Mouse (Mus musculus) stomach, embryonic 16.5 days (tissue): ENCODE measurements around the gene Ift43. TPM values are rescaled to one million over a fixed set of nuclear protein-coding genes. Genes with fewer than 3 reads are reported as not detected.

Experiments
- ATAC-seq: fragments of 200-750 bp; cut with Nextera tagmentation; 2 replicates; pipeline ENCODE4 v1.8.0; 2017; ENCODE audit warnings: moderate number of reproducible peaks, moderate TSS enrichment; ENCODE audit not compliant: insufficient read depth, low FRiP score
- H3K27ac ChIP-seq: fragments of 300-500 bp; sonication (generic); 2 replicates; pipeline ENCODE4 v1.5.1; 2014; ENCODE audit warnings: low read length
- H3K27me3 ChIP-seq: fragments of 300-500 bp; sonication (generic); 2 replicates; pipeline ENCODE4 v1.6.1; 2014; ENCODE audit warnings: low read length, control low read depth, mixed read lengths; ENCODE audit not compliant: control insufficient read depth, insufficient read depth
- H3K36me3 ChIP-seq: fragments of 300-500 bp; sonication (generic); 2 replicates; pipeline ENCODE4 v1.6.1; 2014; ENCODE audit warnings: low read length; ENCODE audit not compliant: control insufficient read depth, insufficient read depth
- H3K4me1 ChIP-seq: fragments of 300-500 bp; sonication (generic); 2 replicates; pipeline ENCODE4 v1.6.1; 2014; ENCODE audit warnings: low read length, control low read depth, mixed read lengths; ENCODE audit not compliant: control insufficient read depth, insufficient read depth
- H3K4me2 ChIP-seq: fragments of 300-500 bp; sonication (generic); 2 replicates; pipeline ENCODE4 v1.6.1; 2014; ENCODE audit warnings: low read depth, low read length, mixed read lengths
- H3K4me3 ChIP-seq: fragments of 300-500 bp; sonication (generic); replicated peaks from 2 replicates; pipeline ENCODE4 v1.5.1; 2014; ENCODE audit warnings: mild to moderate bottlenecking, low read length
- H3K9ac ChIP-seq: fragments of 300-500 bp; sonication (generic); 2 replicates; pipeline ENCODE4 v1.6.1; 2014; ENCODE audit warnings: low read length
- H3K9me3 ChIP-seq: fragments of 300-500 bp; sonication (generic); replicated peaks from 2 replicates; pipeline ENCODE4 v1.6.1; 2016; ENCODE audit warnings: low read length, control low read depth; ENCODE audit not compliant: control insufficient read depth
- WGBS: fragments of 180-500 bp; shearing (Covaris S2); extraction: QIAGEN DNeasy Blood & Tissue Kit; methylation state at CpG from one replicate; pipeline ENCODE4 v1.1.7; 2014; 5-methylcytosine and 5-hydroxymethylcytosine counted together
- polyA plus RNA-seq: library from polyadenylated mRNA; unstranded; fragments of >200 nt; fragmentation: Nextera tagmentation; extraction: Ambion mirVana; gene quantifications from 2 replicates; pipeline ENCODE4 v1.2.1, GENCODE M21; 2015

Ift43 gene
- polyA plus RNA-seq, 1 experiment from 2014 or later: 54.1 TPM

DNA sequence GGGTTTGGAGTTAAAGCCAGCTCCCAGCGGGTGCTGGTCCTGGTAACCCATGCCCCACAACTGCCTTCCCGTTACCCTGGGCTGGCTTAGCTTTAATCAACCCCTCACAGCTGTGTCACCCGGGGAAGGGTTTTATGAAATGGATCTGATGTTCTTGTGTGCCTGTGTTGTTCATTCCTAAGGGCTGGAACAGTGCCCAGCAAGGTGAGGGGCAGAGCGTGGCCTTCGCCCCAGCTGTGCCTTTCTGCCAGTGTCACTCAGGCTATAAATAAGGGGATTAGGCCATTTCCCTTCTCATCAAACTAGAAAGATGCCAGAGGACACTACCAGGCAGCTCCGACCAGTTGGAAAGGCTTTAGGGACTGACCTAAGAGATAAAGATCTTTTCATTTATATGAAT, 32.5 kb upstream of the Ift43 start:
- Histone ChIP-seq H3K4me1 (no peaks in the 10 kb centered on the region), H3K27me3 (no peaks in the 10 kb centered on the region), H3K4me3 (no peak overlapping the region), H3K27ac (no peak overlapping the region), H3K9ac (no peak overlapping the region), H3K4me2 (no peak overlapping the region), H3K9me3 (no peaks in the 10 kb centered on the region), H3K36me3 (no peaks in the 10 kb centered on the region)
- no peak for ATAC-seq
- WGBS: 80% methylated on average over 6 of the region's 6 CpGs

DNA sequence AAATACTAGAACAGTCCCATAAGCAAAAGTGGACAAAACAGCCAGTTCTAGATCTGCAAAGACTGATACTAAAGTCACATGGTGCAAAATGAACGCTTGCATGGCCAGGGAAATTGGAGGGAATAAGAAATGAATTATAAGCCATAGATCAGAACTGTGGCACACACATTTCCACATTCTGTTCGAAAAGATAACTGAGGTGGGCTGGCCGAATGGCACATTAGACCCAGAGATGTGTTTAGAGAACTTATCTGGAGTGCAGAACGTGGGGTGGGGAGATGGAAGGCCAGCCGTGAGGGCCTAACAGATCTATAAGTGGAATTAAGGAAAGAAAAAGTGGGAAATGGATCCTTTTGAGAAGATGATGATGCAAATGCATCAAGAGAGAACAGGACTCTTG, 30.9 kb upstream of the Ift43 start:
- Histone ChIP-seq H3K27me3 (no peaks in the 10 kb centered on the region), H3K9me3 (no peaks in the 10 kb centered on the region), H3K4me1 (no peaks in the 10 kb centered on the region), H3K27ac (no peak overlapping the region), H3K4me2 (no peak overlapping the region), H3K4me3 (no peak overlapping the region), H3K9ac (no peak overlapping the region), H3K36me3 (no peaks in the 10 kb centered on the region)
- 80% methylated on average over 5 of the region's 5 CpGs for WGBS
- ATAC-seq: no peak

DNA sequence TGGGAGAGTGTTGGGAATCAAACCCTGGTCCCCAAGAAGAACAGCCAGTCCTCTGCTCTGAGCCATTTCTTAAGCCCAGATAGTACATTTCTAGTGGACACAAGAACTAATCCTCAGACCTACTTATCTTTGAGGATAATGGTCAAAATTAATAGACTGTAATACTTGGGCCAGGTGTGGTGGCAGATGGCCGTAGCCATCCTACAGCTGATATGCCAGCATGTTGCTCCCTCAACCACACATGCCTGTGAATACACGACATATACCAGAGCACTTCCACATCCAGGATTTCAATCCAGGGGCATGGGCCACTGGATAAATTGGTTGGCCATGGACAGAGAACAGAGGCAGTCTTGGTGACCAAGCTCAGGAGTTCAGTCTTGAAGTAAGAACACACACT, 27.0 kb upstream of the Ift43 start:
- Histone ChIP-seq H3K36me3 (no peaks in the 10 kb centered on the region), H3K4me2 (no peak overlapping the region), H3K9ac (no peak overlapping the region), H3K9me3 (no peaks in the 10 kb centered on the region), H3K4me3 (no peak overlapping the region), H3K27me3 (no peaks in the 10 kb centered on the region), H3K4me1 (no peaks in the 10 kb centered on the region), H3K27ac (no peak overlapping the region)
- 89% methylated on average over 2 of the region's 2 CpGs for WGBS
- no peak for ATAC-seq

DNA sequence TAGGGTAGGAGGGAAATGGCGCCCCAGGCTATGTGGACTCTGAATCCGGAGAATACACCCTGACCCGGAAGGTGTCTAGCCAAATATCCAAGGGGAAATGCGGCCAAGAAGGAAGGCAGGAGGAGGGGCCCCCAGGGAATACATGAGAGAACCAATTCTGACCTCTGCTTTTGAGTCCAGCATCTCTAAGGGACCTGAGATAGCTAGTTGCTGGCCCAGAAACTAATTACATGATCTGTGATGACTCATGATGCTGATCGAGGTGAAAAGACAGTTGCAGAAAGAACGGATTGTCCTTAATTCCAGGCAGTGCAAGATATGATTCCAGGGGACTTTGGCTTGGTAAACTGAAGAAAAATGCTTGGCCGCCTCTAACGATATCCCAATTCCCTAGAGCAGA, 25.4 kb upstream of the Ift43 start:
- 88% methylated on average over 8 of the region's 8 CpGs for WGBS
- no peaks in the 10 kb centered on the region; the same call in 1 of the 2 replicates for H3K36me3 ChIP-seq
- no peak for ATAC-seq
- no peak overlapping the region for H3K27ac ChIP-seq
- no peaks in the 10 kb centered on the region for H3K27me3 ChIP-seq
- no peaks in the 10 kb centered on the region for H3K9me3 ChIP-seq
- no peaks in the 10 kb centered on the region for H3K4me1 ChIP-seq
- no peak overlapping the region for H3K4me3 ChIP-seq
- no peak overlapping the region for H3K9ac ChIP-seq
- H3K4me2 ChIP-seq: no peak overlapping the region

DNA sequence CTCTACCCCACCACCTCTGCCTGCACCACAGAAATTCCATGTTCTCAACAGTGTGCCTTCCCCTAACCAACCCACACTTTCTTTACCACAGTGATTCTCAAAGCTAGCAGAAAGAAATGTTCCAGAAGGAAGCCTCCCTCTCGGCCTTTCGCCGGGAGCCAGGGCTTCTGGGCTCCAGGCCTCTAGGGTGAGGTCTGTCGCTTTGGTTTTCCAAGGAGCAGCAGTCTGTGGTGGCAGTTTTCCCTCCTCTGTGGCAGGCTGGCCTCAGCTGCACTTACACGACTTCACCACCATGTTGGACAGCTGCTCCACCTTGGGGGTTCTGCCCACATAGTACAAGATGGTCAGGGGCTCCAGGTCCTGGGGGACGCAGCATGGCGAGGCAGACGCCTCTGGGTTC, 24.8 kb upstream of the Ift43 start:
- Histone ChIP-seq H3K4me1 (no peaks in the 10 kb centered on the region), H3K4me3 (no peak overlapping the region), H3K27ac (no peak overlapping the region), H3K9me3 (no peaks in the 10 kb centered on the region), H3K27me3 (no peaks in the 10 kb centered on the region), H3K4me2 (no peak overlapping the region), H3K9ac (no peak overlapping the region), H3K36me3 (no peaks in the 10 kb centered on the region; the same call in 1 of the 2 replicates)
- WGBS: 85% methylated on average over 8 of the region's 8 CpGs
- no peak for ATAC-seq

DNA sequence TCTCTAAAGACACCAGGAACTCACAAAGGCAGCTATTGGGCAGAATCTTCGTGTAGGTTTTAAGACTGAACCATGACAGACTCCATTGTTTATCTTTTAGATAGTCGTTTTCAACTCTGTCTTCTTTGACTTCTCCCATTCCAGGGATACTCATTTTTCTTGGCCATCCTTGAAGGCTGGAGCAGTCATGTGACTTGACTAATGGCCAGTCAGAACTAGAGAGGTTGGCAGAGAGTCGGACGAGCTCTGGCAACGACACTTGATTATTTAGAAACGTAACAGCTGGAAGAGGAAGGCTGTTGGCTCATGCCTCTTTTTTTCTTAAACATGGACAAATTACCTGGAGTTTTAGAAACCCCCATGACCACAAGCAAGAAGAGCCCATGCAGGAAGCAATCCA, 23.0 kb upstream of the Ift43 start:
- Histone ChIP-seq H3K4me1 (no peaks in the 10 kb centered on the region), H3K4me2 (no peak overlapping the region), H3K4me3 (no peak overlapping the region), H3K36me3 (no peaks in the 10 kb centered on the region; the same call in 1 of the 2 replicates), H3K27me3 (no peaks in the 10 kb centered on the region), H3K9ac (no peak overlapping the region), H3K27ac (no peak overlapping the region), H3K9me3 (no peaks in the 10 kb centered on the region)
- WGBS: 48% methylated on average over 6 of the region's 6 CpGs
- no peak for ATAC-seq

DNA sequence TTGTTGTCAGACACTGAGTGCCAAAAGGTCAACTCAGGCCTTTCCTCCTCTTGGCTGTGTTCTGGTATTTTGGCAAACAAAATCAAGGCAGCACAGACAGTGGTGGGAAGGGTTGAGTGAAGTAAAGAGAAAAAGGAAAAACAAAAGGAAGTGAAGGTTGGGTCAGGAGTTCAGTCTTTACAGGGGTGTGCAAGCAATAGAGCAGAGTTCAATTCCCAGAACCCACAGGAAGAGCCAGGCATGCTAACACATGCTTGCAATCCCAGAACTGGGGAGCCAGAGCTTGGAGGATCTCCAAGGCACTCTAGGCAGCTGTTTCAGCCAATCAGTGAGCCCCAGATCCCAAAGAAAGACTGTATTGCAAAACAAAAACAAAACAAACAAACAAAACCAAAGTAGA, 17.5 kb upstream of the Ift43 start:
- Histone ChIP-seq H3K4me3 (no peak overlapping the region), H3K4me1 (no peaks in the 10 kb centered on the region), H3K27ac (no peak overlapping the region), H3K9ac (no peak overlapping the region), H3K4me2 (no peak overlapping the region), H3K27me3 (no peaks in the 10 kb centered on the region), H3K36me3 (no peaks in the 10 kb centered on the region; the same call in 1 of the 2 replicates), H3K9me3 (no peaks in the 10 kb centered on the region)
- no peak for ATAC-seq

DNA sequence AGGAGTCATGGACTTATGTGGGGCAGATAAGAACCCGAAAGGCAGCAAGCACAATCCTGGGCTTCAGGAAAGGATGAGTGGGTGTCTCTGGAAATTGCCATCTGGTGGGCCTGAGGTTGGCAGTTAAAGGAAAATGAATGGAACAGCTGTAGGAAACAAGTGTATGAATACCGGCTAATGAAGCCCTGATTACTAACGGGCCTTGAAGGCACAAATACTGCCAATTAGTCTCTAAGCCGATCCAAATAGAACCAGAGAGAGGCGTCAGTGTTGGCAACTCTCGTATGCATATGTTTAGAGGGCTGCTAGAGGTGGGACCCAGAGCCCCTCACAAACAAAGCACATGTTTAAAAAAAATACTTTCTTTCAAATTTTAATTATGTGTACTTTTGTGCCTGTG, 10.9 kb upstream of the Ift43 start:
- Histone ChIP-seq H3K9me3 (no peaks in the 10 kb centered on the region; the same call in 1 of the 2 replicates), H3K9ac (no peak overlapping the region), H3K27ac (no peak overlapping the region), H3K4me2 (no peak overlapping the region), H3K4me3 (no peak overlapping the region), H3K36me3 (no peaks in the 10 kb centered on the region), H3K27me3 (no peaks in the 10 kb centered on the region), H3K4me1 (no peaks in the 10 kb centered on the region; the same call in 1 of the 2 replicates)
- ATAC-seq: no peak
- WGBS: 88% methylated on average over 6 of the region's 6 CpGs

DNA sequence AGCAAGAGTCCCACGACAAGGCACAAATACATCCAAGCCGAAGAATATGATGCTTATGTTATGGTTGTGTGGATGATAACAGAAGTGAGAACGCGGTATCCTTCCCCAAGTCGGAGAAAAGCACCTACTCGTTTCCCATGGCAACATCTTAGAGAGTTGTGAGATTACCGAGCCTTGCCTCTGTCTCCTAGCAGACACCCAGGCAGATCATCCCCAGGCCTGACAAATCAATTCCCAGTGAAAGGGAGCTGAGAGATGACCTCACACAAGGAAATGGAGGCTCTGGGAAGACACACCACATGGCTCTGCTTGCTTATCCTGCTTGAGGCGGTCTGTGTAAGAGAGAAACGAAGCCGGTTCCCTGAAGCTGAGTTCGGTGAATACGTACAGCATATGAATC, 7.7 kb upstream of the Ift43 start:
- WGBS: 79% methylated on average over 12 of the region's 12 CpGs
- no peak for ATAC-seq
- no peak overlapping the region for H3K27ac ChIP-seq
- peaks cover 6% of the 10 kb centered on the region; the same call in 1 of the 2 replicates for H3K4me1 ChIP-seq
- no peak overlapping the region for H3K4me3 ChIP-seq
- H3K27me3 ChIP-seq: no peaks in the 10 kb centered on the region
- H3K36me3 ChIP-seq: no peaks in the 10 kb centered on the region
- no peaks in the 10 kb centered on the region; the same call in 1 of the 2 replicates for H3K9me3 ChIP-seq
- no peak overlapping the region for H3K9ac ChIP-seq
- H3K4me2 ChIP-seq: no peak overlapping the region

DNA sequence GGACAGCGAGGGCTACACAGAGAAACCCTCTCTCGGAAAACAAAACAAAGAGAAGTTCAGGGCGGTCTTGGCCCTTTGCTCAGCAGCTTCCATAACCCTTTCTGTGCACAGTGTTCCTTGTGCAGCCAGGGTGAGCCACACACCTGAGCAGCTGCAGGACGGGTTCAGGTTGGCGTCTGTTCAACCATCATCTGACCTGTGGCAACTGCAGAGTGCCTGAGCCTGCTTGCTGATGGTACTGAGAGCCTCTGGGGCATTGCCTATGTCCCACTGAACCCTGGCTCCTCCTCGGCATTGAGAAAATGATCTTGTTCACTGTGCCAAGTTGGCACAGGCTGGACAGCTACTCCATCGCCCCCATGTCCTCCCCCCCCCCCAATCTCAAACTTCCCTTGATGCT, 7.0 kb upstream of the Ift43 start:
- 86% methylated on average over 7 of the region's 7 CpGs for WGBS
- Histone ChIP-seq H3K27ac (no peak overlapping the region), H3K4me3 (no peak overlapping the region), H3K9ac (no peak overlapping the region), H3K4me2 (peak overlapping the region; percentile 97; the same call in 1 of the 2 replicates), H3K27me3 (no peaks in the 10 kb centered on the region), H3K36me3 (no peaks in the 10 kb centered on the region), H3K4me1 (peaks cover 6% of the 10 kb centered on the region; the same call in 1 of the 2 replicates), H3K9me3 (no peaks in the 10 kb centered on the region; the same call in 1 of the 2 replicates)
- no peak for ATAC-seq
